Mouse (Mus musculus): ENCODE measurements around the gene Lin7a. TPM values are rescaled to one million over a fixed set of nuclear protein-coding genes. Genes with fewer than 3 reads are reported as not detected.

Lin7a gene
- total RNA-seq, 1 experiment from 2014 or later, result not detected

Other genes starting within 250 kb of the Lin7a start
- 0.25 TPM in 1 of 2 replicates, not detected in the other for gene Acss3, start 148.0 kb upstream of the Lin7a start, total RNA-seq (2017)
- not detected in 2 replicates for gene Myf5, start 214.4 kb downstream of the Lin7a start, total RNA-seq (2017)
- gene Myf6, start 223.1 kb downstream of the Lin7a start, total RNA-seq (2017), result not detected in 2 replicates